Mouse (Mus musculus): ENCODE measurements around the gene Slc34a1.

DNA sequence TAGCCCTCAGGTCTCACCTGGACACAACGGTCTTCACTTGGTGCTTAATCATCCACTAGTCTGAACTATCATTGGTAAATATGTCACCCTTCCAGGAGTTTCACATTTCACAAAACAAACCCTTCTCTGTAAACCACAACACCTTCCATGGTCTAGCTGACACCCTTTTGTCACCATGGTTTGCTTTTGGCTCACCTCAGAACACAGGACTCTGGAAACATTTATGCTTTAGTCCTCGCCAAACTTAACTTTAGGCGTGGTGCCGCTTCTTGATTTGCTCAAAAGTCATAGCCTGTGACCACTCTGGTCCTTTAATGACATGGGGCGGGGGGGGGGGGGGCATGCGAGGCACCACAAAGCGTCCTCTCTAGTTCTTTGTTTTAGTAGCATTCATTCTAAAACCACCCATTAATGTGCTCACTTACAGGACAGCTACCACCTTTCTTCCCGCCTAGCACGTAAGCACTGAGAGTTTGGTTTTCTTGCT is 45.9 kb downstream of the Slc34a1 start:
- TF ChIP-seq CTCF (conservative IDR thresholded peaks at IDR 0.05; ENCODE audit: low read length) = no peak
- no peak for TF ChIP-seq POU5F1 (IDR thresholded peaks at IDR 0.05; ENCODE audit: borderline replicate concordance, low read length)
